Mouse (Mus musculus): Measurements from ENCODE around the gene Rnf10.

- no peak for TF ChIP-seq CTCF (IDR thresholded peaks at IDR 0.05; ENCODE audit: borderline replicate concordance, control insufficient read depth, extremely low read depth, insufficient read depth, low read length, poor library complexity)
- TF ChIP-seq POLR2A (IDR thresholded peaks at IDR 0.05; ENCODE audit: control insufficient read depth, extremely low read depth, insufficient read depth, low read length, poor library complexity): no peak
These were observed 6.4 kb downstream of the Rnf10 start for GRCm38 (mm10) chr5:115266340-115266739.
